Mouse (Mus musculus) midbrain, postnatal 0 days (tissue): ENCODE measurements around the gene Pdzk1ip1. TPM values are rescaled to one million over a fixed set of nuclear protein-coding genes. Genes with fewer than 3 reads are reported as not detected.

Experiments
- ATAC-seq: fragments of 200-750 bp; cut with Nextera tagmentation; 2 replicates; pipeline ENCODE4 v1.8.0; 2017; ENCODE audit warnings: moderate number of reproducible peaks, mild to moderate bottlenecking, moderate TSS enrichment, moderate library complexity; ENCODE audit not compliant: low FRiP score
- DNase-seq: peaks from one replicate; pipeline ENCODE4 v3.0.0-alpha.2; 2015; ENCODE audit warnings: low spot score
- H3K27ac ChIP-seq: fragments of 300-500 bp; sonication (generic); 2 replicates; pipeline ENCODE4 v1.5.1; 2014; ENCODE audit warnings: low read depth, mild to moderate bottlenecking, low read length, mixed read lengths
- H3K27me3 ChIP-seq: fragments of 300-500 bp; sonication (generic); 2 replicates; pipeline ENCODE4 v1.6.1; 2014; ENCODE audit warnings: low read length, control low read depth, mixed read lengths; ENCODE audit not compliant: insufficient read depth
- H3K36me3 ChIP-seq: fragments of 300-500 bp; sonication (generic); 2 replicates; pipeline ENCODE4 v1.6.1; 2014; ENCODE audit warnings: low read length, control low read depth, mixed read lengths; ENCODE audit not compliant: insufficient read depth
- H3K4me1 ChIP-seq: fragments of 300-500 bp; sonication (generic); 2 replicates; pipeline ENCODE4 v1.6.1; 2014; ENCODE audit warnings: mild to moderate bottlenecking, control low read depth, antibody characterized with exemption, low read length, mixed read lengths; ENCODE audit not compliant: insufficient read depth
- H3K4me2 ChIP-seq: fragments of 300-500 bp; sonication (generic); 2 replicates; pipeline ENCODE4 v1.6.1; 2014; ENCODE audit warnings: low read depth, mild to moderate bottlenecking, low read length, mixed read lengths; ENCODE audit not compliant: poor library complexity, severe bottlenecking
- H3K4me3 ChIP-seq: fragments of 300-500 bp; sonication (generic); 2 replicates; pipeline ENCODE4 v1.5.1; 2014; ENCODE audit warnings: low read depth, mild to moderate bottlenecking, low read length, moderate library complexity
- H3K9ac ChIP-seq: fragments of 300-500 bp; sonication (generic); replicated peaks from 2 replicates; pipeline ENCODE4 v1.6.1; 2014; ENCODE audit warnings: mild to moderate bottlenecking, low read length, moderate library complexity, mixed read lengths; ENCODE audit not compliant: poor library complexity, severe bottlenecking
- H3K9me3 ChIP-seq: fragments of 300-500 bp; sonication (generic); 2 replicates; pipeline ENCODE4 v1.6.1; 2016; ENCODE audit warnings: low read length, control low read depth
- CTCF ChIP-seq: IDR thresholded peaks from 2 replicates; pipeline ENCODE4 v1.5.1; 2016; ENCODE audit warnings: antibody characterized with exemption, mild to moderate bottlenecking
- WGBS: fragments of 180-500 bp; shearing (Covaris S2); extraction: QIAGEN DNeasy Blood & Tissue Kit; methylation state at CpG from one replicate; pipeline ENCODE4 v1.1.7; 2014; 5-methylcytosine and 5-hydroxymethylcytosine counted together
- polyA plus RNA-seq: library from polyadenylated mRNA; unstranded; fragments of >200 nt; fragmentation: Nextera tagmentation; extraction: Ambion mirVana; gene quantifications from 2 replicates; pipeline ENCODE4 v1.2.1, GENCODE M21; 2015
- total RNA-seq: library from RNA; depleted of rRNA; stranded (reverse); fragments of >200 nt; gene quantifications from 2 replicates; pipeline ENCODE4 v1.2.3, GENCODE M21; 2014

Pdzk1ip1 gene
- total and polyA plus RNA-seq, 2 experiments from 2014 or later: 1.9 to 3.0 TPM

GRCm38 (mm10) chr4:115097146-115097496, 8.6 kb downstream of the Pdzk1ip1 start:
- no peak for ATAC-seq
- Histone ChIP-seq H3K9me3 (no peaks in the 10 kb centered on the region), H3K27ac (no peak overlapping the region), H3K9ac (peak overlapping the region; percentile 42), H3K27me3 (peaks cover 13% of the 10 kb centered on the region), H3K4me1 (peaks cover 17% of the 10 kb centered on the region; the same call in 1 of the 2 replicates), H3K4me2 (peak overlapping the region; percentile 92), H3K36me3 (no peaks in the 10 kb centered on the region), H3K4me3 (peak overlapping the region; percentile 18; the same call in 1 of the 2 replicates)
- DNase-seq: peak; percentile 51
- peak; percentile 81 for TF ChIP-seq CTCF
- WGBS: 1% methylated on average over 6 of the region's 6 CpGs

- WGBS: 41% methylated on average over 6 of the region's 6 CpGs
- ATAC-seq (peak; percentile 71; the same call in 1 of the 2 replicates), DNase-seq (peak; percentile 85)
- Histone ChIP-seq H3K27ac (no peak overlapping the region), H3K4me3 (no peak overlapping the region), H3K4me2 (no peak overlapping the region), H3K4me1 (peaks cover 5% of the 10 kb centered on the region; the same call in 1 of the 2 replicates), H3K36me3 (no peaks in the 10 kb centered on the region), H3K27me3 (peaks cover 6% of the 10 kb centered on the region; the same call in 1 of the 2 replicates), H3K9me3 (no peaks in the 10 kb centered on the region), H3K9ac (no peak overlapping the region)
- peak; percentile 99 for TF ChIP-seq CTCF
These were observed 13.2 kb downstream of the Pdzk1ip1 start for GRCm38 (mm10) chr4:115101682-115102081.

DNA sequence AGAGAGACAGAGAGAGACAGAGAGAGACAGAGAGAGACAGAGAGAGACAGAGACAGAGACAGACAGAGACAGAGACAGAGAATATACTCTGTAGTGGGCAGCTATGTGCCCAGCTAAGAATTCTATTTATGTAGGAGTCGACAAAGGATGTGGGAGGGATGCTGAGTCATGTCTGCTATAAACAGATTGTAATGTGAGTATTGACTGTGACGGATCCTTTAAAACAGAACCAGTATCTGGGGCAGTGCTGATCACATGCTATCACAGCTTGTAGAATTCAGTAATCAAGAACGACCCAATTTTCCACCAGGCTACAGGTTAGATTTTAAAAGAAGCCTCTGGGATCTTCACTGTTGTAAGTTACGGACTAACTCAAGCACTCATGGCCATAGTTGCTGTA, 15.0 kb downstream of the Pdzk1ip1 start:
- no peak for ATAC-seq

GRCm38 (mm10) chr4:115111167-115111566, 22.7 kb downstream of the Pdzk1ip1 start:
- no peaks in the 10 kb centered on the region for H3K27me3 ChIP-seq
- no peak for TF ChIP-seq CTCF
- no peaks in the 10 kb centered on the region for H3K9me3 ChIP-seq
- 88% methylated on average over 2 of the region's 2 CpGs for WGBS
- no peak overlapping the region for H3K4me3 ChIP-seq
- no peak overlapping the region for H3K9ac ChIP-seq
- no peaks in the 10 kb centered on the region for H3K36me3 ChIP-seq
- no peak for DNase-seq
- no peak for ATAC-seq
- no peak overlapping the region for H3K27ac ChIP-seq
- no peaks in the 10 kb centered on the region for H3K4me1 ChIP-seq
- H3K4me2 ChIP-seq: no peak overlapping the region

More for the DNA sequence above, 15.0 kb downstream of the Pdzk1ip1 start:
- no peak overlapping the region for H3K9ac ChIP-seq
- H3K27ac ChIP-seq: no peak overlapping the region
- peaks cover 4% of the 10 kb centered on the region; the same call in 1 of the 2 replicates for H3K27me3 ChIP-seq
- H3K4me3 ChIP-seq: no peak overlapping the region
- H3K4me2 ChIP-seq: no peak overlapping the region
- no peaks in the 10 kb centered on the region for H3K9me3 ChIP-seq
- no peaks in the 10 kb centered on the region for H3K4me1 ChIP-seq
- no peak for TF ChIP-seq CTCF
- no peak for DNase-seq
- H3K36me3 ChIP-seq: no peaks in the 10 kb centered on the region
- 58% methylated on average over 4 of the region's 4 CpGs for WGBS

DNA sequence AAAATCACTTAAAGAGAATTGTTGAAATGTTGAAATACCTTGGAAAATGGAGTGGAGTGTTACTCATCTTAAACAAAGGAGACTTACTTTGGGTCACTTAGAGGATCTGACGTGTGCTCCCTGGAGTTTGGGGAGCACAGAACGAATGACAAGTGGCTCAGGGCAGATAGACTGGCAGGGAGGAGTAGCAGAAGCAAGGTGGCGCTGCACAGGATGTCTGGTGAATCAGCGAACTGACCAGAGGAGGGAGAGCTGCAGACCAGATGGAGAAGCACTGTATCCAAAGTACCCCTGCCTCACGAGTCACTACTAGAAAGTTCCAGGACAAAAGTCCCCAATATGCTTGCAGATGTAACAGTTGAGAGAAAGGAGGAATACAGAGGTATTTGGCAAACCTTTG, 24.8 kb downstream of the Pdzk1ip1 start:
- Histone ChIP-seq H3K4me2 (no peak overlapping the region), H3K4me1 (no peaks in the 10 kb centered on the region), H3K27ac (no peak overlapping the region), H3K9ac (no peak overlapping the region), H3K9me3 (no peaks in the 10 kb centered on the region), H3K36me3 (no peaks in the 10 kb centered on the region), H3K27me3 (no peaks in the 10 kb centered on the region), H3K4me3 (no peak overlapping the region)
- ATAC-seq (no peak), DNase-seq (no peak)
- 24% methylated on average over 5 of the region's 5 CpGs for WGBS
- peak; percentile 33 for TF ChIP-seq CTCF

GRCm38 (mm10) chr4:115119642-115120041, 31.1 kb downstream of the Pdzk1ip1 start:
- DNase-seq (no peak), ATAC-seq (no peak)
- no peak overlapping the region for H3K4me3 ChIP-seq
- no peaks in the 10 kb centered on the region for H3K9me3 ChIP-seq
- no peak overlapping the region for H3K9ac ChIP-seq
- H3K4me2 ChIP-seq: no peak overlapping the region
- H3K36me3 ChIP-seq: peaks cover 8% of the 10 kb centered on the region; the same call in 1 of the 2 replicates
- no peaks in the 10 kb centered on the region for H3K4me1 ChIP-seq
- no peak overlapping the region for H3K27ac ChIP-seq
- 91% methylated on average over 3 of the region's 3 CpGs for WGBS
- H3K27me3 ChIP-seq: no peaks in the 10 kb centered on the region
- no peak for TF ChIP-seq CTCF
